Mouse (Mus musculus) neural tube, embryonic 15.5 days (tissue): ENCODE data around the gene Asah2. TPM values are rescaled to one million over a fixed set of nuclear protein-coding genes. Genes with fewer than 3 reads are reported as not detected.
A peak's percentile ranks its signal among the peaks of the same experiment; 100 is the strongest.

Source experiments
- ATAC-seq: fragments of 200-750 bp; cut with Nextera tagmentation; 2 replicates; pipeline ENCODE4 v1.8.0; 2017; ENCODE audit warnings: mild to moderate bottlenecking, moderate TSS enrichment, moderate library complexity; ENCODE audit not compliant: low FRiP score
- H3K27ac ChIP-seq: fragments of 300-500 bp; sonication (generic); replicated peaks from 2 replicates; pipeline ENCODE4 v1.5.1; 2015; ENCODE audit warnings: mild to moderate bottlenecking, inconsistent platforms
- H3K27me3 ChIP-seq: fragments of 300-500 bp; sonication (generic); replicated peaks from 2 replicates; pipeline ENCODE4 v1.6.1; 2015; ENCODE audit warnings: inconsistent platforms
- H3K36me3 ChIP-seq: fragments of 300-500 bp; sonication (generic); 2 replicates; pipeline ENCODE4 v1.6.1; 2015; ENCODE audit warnings: inconsistent platforms
- H3K4me1 ChIP-seq: fragments of 300-500 bp; sonication (generic); 2 replicates; pipeline ENCODE4 v1.6.1; 2015; ENCODE audit warnings: inconsistent platforms
- H3K4me2 ChIP-seq: fragments of 300-500 bp; sonication (generic); 2 replicates; pipeline ENCODE4 v1.6.1; 2015; ENCODE audit warnings: inconsistent platforms, mild to moderate bottlenecking, moderate library complexity
- H3K4me3 ChIP-seq: fragments of 300-500 bp; sonication (generic); replicated peaks from 2 replicates; pipeline ENCODE4 v1.5.1; 2015; ENCODE audit warnings: mild to moderate bottlenecking, inconsistent platforms
- H3K9ac ChIP-seq: fragments of 300-500 bp; sonication (generic); replicated peaks from 2 replicates; pipeline ENCODE4 v1.6.1; 2015; ENCODE audit warnings: mild to moderate bottlenecking, inconsistent platforms
- H3K9me3 ChIP-seq: fragments of 300-500 bp; sonication (generic); replicated peaks from 2 replicates; pipeline ENCODE4 v1.6.1; 2016; ENCODE audit warnings: inconsistent platforms
- WGBS: fragments of 180-500 bp; shearing (Covaris S2); methylation state at CpG from one replicate; pipeline ENCODE4 v1.1.7; 2015; ENCODE audit warnings: mixed read lengths; 5-methylcytosine and 5-hydroxymethylcytosine counted together
- polyA plus RNA-seq: library from polyadenylated mRNA; unstranded; fragments of >200 nt; fragmentation: Nextera tagmentation; extraction: Ambion mirVana; gene quantifications from 2 replicates; pipeline ENCODE4 v1.2.1, GENCODE M21; 2015

Gene Asah2
- polyA plus RNA-seq, 1 experiment from 2014 or later = 1.1 TPM

DNA sequence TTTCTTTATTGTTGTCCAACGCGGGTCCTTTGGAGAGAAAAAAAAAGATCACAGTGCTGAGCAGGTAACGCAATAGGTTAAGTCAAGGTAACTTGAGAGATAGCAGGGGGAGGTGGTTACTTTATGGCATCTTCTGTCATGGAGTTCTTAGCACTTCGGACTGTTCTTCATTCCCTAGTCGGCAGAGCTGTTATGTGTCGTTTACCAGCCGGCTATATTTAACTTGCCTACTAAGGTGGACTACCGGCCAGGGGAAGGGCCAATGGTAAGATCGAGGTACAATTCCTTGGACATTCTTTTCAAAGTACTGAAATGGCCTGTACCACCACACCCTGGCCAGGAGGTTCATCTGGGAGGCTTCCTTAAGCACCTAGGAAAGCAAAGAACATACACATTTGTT, 16.1 kb upstream of the Asah2 start:
- 89% methylated on average over 9 of the region's 9 CpGs for WGBS
- Histone ChIP-seq H3K4me3 (no peak overlapping the region), H3K9ac (no peak overlapping the region), H3K4me2 (no peak overlapping the region), H3K4me1 (no peaks in the 10 kb centered on the region), H3K27ac (no peak overlapping the region), H3K36me3 (no peaks in the 10 kb centered on the region), H3K9me3 (no peaks in the 10 kb centered on the region), H3K27me3 (no peaks in the 10 kb centered on the region)
- ATAC-seq = no peak

DNA sequence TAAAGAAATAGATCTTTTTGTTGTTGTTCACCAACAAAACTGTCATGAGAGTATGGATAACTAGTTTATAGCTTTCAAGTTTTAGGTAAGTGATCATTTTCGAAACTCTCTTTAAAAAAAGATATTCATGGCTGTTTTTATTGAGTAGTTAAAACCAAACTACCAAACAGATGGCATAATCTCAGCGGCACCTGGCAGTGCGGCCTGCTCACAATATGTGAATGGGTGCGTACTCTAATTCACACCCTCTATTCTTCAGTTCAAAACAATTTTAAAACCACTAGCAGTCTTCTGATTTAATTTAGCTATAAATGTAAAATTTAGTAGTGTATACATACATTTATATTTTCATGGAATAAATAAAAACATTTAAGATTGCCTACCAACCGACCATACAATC, 15.2 kb upstream of the Asah2 start:
- no peak overlapping the region for H3K4me3 ChIP-seq
- no peak overlapping the region for H3K27ac ChIP-seq
- H3K4me2 ChIP-seq = no peak overlapping the region
- no peaks in the 10 kb centered on the region for H3K4me1 ChIP-seq
- H3K9me3 ChIP-seq = no peaks in the 10 kb centered on the region
- H3K27me3 ChIP-seq = no peaks in the 10 kb centered on the region
- no peaks in the 10 kb centered on the region for H3K36me3 ChIP-seq
- WGBS = 80% methylated on average over 5 of the region's 5 CpGs
- H3K9ac ChIP-seq = no peak overlapping the region
- no peak for ATAC-seq

DNA sequence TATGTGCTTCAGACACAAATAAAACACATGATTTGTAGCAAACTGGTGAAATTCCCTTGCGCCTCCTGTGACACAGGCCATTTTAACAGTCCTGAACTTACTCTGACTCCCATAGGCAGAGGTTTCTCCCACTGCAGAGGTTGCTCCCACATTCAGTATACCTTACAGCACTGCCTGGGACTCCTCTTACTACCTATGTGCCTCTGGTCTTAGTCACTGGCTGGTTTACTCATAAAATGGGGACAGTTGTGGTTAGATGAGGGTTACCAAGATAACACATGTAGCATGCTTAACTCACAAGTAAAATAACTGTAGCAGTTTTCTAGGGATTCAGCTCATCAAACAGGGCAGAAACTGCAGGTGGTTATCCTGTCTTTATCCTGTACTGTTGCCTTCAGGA, 12.8 kb upstream of the Asah2 start:
- Histone ChIP-seq H3K27me3 (no peaks in the 10 kb centered on the region), H3K4me2 (no peak overlapping the region), H3K9ac (no peak overlapping the region), H3K4me1 (no peaks in the 10 kb centered on the region), H3K27ac (no peak overlapping the region), H3K36me3 (no peaks in the 10 kb centered on the region), H3K9me3 (no peaks in the 10 kb centered on the region), H3K4me3 (no peak overlapping the region)
- no peak for ATAC-seq
- WGBS = 100% methylated on average over 1 of the region's 1 CpGs

DNA sequence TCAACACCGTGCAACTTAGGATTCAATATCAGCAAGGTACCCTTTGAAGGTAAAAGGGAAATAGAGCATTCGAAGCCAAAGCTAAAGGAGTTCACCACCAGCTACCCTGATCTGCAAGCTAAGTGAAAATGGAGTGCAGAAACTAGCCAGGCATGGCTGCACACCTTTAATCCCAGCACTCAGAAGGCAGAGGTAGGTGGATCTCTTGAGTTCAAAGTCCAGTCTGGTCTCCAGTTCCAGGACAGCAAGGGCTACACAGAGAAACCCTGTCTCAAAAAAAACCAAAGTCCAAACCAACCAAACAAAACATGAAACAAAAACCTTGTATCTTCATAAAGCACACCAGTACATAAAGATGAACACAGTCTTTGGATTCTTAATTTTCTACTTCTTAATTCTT, 11.7 kb upstream of the Asah2 start:
- H3K4me2 ChIP-seq = no peak overlapping the region
- H3K36me3 ChIP-seq = no peaks in the 10 kb centered on the region
- no peaks in the 10 kb centered on the region for H3K27me3 ChIP-seq
- ATAC-seq = no peak
- no peaks in the 10 kb centered on the region for H3K9me3 ChIP-seq
- H3K9ac ChIP-seq = no peak overlapping the region
- H3K4me3 ChIP-seq = no peak overlapping the region
- no peak overlapping the region for H3K27ac ChIP-seq
- WGBS = 93% methylated on average over 2 of the region's 2 CpGs
- no peaks in the 10 kb centered on the region for H3K4me1 ChIP-seq

DNA sequence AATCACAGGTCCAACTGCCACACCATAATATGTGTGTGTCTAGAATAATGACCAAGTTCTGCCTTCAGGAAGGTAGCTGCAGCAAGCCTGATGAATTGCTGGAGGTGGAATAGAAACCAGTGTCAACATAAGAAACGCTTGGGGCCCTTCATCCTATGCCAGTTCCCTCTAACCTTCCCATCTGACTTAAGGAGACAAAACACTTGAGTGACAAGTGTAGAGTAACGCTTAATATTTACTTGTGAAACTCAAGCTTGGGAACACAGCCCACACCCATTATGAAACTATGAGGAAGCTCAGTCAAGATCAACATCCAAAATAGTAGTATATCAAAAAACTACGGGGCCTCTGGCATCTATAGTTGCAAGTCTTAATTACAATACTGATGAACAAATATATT, 10.5 kb upstream of the Asah2 start:
- no peak overlapping the region for H3K27ac ChIP-seq
- H3K27me3 ChIP-seq = no peaks in the 10 kb centered on the region
- no peaks in the 10 kb centered on the region for H3K4me1 ChIP-seq
- H3K9ac ChIP-seq = no peak overlapping the region
- no peak for ATAC-seq
- H3K9me3 ChIP-seq = no peaks in the 10 kb centered on the region
- no peak overlapping the region for H3K4me3 ChIP-seq
- 93% methylated on average over 3 of the region's 3 CpGs for WGBS
- H3K4me2 ChIP-seq = no peak overlapping the region
- H3K36me3 ChIP-seq = no peaks in the 10 kb centered on the region

- WGBS = 88% methylated on average over 6 of the region's 6 CpGs
These were observed 9.5 kb upstream of the Asah2 start for GRCm38 (mm10) chr19:32117484-32118018.

GRCm38 (mm10) chr19:32111866-32112790, 4.1 kb upstream of the Asah2 start:
- H3K36me3 ChIP-seq = no peaks in the 10 kb centered on the region
- no peaks in the 10 kb centered on the region for H3K27me3 ChIP-seq
- H3K9me3 ChIP-seq = no peaks in the 10 kb centered on the region
- no peaks in the 10 kb centered on the region for H3K4me1 ChIP-seq
- no peak overlapping the region for H3K4me3 ChIP-seq
- no peak overlapping the region for H3K9ac ChIP-seq
- 90% methylated on average over 8 of the region's 8 CpGs for WGBS
- no peak overlapping the region for H3K4me2 ChIP-seq
- no peak overlapping the region for H3K27ac ChIP-seq
- ATAC-seq = no peak

More at GRCm38 (mm10) chr19:32117484-32118018, 9.5 kb upstream of the Asah2 start:
- H3K4me1 ChIP-seq = no peaks in the 10 kb centered on the region
- ATAC-seq = no peak
- no peak overlapping the region for H3K4me2 ChIP-seq
- no peaks in the 10 kb centered on the region for H3K9me3 ChIP-seq
- no peak overlapping the region for H3K9ac ChIP-seq
- H3K4me3 ChIP-seq = no peak overlapping the region
- no peaks in the 10 kb centered on the region for H3K27me3 ChIP-seq
- H3K27ac ChIP-seq = no peak overlapping the region
- H3K36me3 ChIP-seq = no peaks in the 10 kb centered on the region

- Histone ChIP-seq H3K27ac (no peak overlapping the region), H3K4me1 (peaks cover 12% of the 10 kb centered on the region; the same call in 1 of the 2 replicates), H3K36me3 (no peaks in the 10 kb centered on the region), H3K27me3 (no peaks in the 10 kb centered on the region), H3K4me3 (no peak overlapping the region), H3K4me2 (no peak overlapping the region), H3K9ac (no peak overlapping the region), H3K9me3 (no peaks in the 10 kb centered on the region)
- ATAC-seq = no peak
- 97% methylated on average over 2 of the region's 2 CpGs for WGBS
These were observed 1.3 kb downstream of the Asah2 start for GRCm38 (mm10) chr19:32106750-32107149.

DNA sequence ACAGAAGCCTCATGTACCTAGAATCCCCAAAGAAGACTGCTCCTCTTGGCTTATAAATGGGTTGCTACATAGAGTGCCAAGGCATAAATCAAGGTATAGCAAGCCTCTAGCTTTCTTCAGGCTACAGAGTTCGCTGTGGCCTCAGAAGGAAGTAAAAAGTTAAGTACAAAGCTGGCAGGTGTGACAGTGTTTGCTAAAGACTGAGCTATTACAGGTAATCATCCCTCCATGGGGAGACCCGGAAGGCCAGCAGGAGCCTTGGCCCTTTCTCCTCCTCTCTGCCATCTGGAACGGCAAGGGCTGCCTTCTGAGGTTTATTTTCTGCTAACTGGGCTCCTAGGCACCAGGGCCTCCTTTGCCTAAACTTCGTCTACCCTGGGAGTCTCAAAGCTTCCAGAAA, 3.8 kb downstream of the Asah2 start:
- WGBS = 66% methylated on average over 4 of the region's 4 CpGs
- Histone ChIP-seq H3K9me3 (no peaks in the 10 kb centered on the region), H3K27ac (no peak overlapping the region), H3K4me3 (no peak overlapping the region), H3K4me1 (peaks cover 12% of the 10 kb centered on the region; the same call in 1 of the 2 replicates), H3K36me3 (no peaks in the 10 kb centered on the region), H3K4me2 (no peak overlapping the region), H3K27me3 (no peaks in the 10 kb centered on the region), H3K9ac (no peak overlapping the region)
- ATAC-seq = no peak

DNA sequence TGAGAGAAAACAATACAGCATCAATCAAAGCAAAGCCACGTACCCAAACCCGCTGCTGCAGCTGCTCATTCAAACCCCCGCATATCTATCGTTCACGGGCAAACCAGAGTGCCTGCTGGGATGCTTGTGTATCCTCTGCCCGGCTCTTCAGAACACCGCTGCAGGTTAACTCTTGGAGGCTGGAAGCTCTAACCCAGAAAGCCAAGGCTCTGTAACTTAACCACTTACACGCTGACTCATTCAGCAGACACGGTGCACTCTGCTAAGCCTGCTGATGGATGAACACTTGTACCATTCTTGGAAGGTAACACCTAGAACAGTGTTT, 5.1 kb downstream of the Asah2 start:
- ATAC-seq = peak; percentile 83
- Histone ChIP-seq H3K27me3 (no peaks in the 10 kb centered on the region), H3K4me1 (peaks cover 12% of the 10 kb centered on the region; the same call in 1 of the 2 replicates), H3K9me3 (no peaks in the 10 kb centered on the region), H3K4me2 (peak overlapping the region; percentile 60), H3K27ac (peak overlapping the region; percentile 75), H3K9ac (peak overlapping the region; percentile 53), H3K4me3 (peak overlapping the region; percentile 43), H3K36me3 (no peaks in the 10 kb centered on the region)
- 4% methylated on average over 9 of the region's 9 CpGs for WGBS

- no peaks in the 10 kb centered on the region for H3K9me3 ChIP-seq
- peaks cover 12% of the 10 kb centered on the region; the same call in 1 of the 2 replicates for H3K4me1 ChIP-seq
- no peaks in the 10 kb centered on the region for H3K27me3 ChIP-seq
- peak overlapping the region; percentile 60 for H3K4me2 ChIP-seq
- H3K27ac ChIP-seq = peak overlapping the region; percentile 75
- H3K9ac ChIP-seq = peak overlapping the region; percentile 53
- H3K4me3 ChIP-seq = peak overlapping the region; percentile 43
- peak; percentile 69; the same call in 1 of the 2 replicates for ATAC-seq
- WGBS = 15% methylated on average over 18 of the region's 18 CpGs
- H3K36me3 ChIP-seq = no peaks in the 10 kb centered on the region
These were observed 5.6 kb downstream of the Asah2 start for GRCm38 (mm10) chr19:32102294-32102975.

DNA sequence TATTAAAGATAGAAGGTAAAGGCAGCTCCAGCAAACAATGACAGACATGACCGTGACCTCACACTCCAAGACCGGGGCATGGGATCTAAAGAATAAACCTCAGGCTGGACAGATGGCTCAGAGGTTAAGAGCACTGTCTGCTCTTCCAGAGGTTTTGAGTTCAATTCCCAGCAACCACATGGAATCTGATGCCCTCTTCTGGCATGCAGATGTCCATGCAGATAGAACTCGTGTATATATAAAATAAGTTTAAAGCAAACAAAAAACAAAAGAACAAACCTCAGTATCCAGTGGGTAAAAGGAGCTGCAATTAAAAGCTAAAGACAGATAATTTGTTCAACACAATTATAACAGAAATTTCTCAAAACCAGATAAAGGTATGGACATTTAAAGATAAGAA, 9.4 kb downstream of the Asah2 start:
- Histone ChIP-seq H3K36me3 (no peaks in the 10 kb centered on the region), H3K27ac (no peak overlapping the region), H3K4me2 (no peak overlapping the region), H3K9ac (no peak overlapping the region), H3K27me3 (no peaks in the 10 kb centered on the region), H3K4me1 (peaks cover 12% of the 10 kb centered on the region; the same call in 1 of the 2 replicates), H3K4me3 (no peak overlapping the region), H3K9me3 (no peaks in the 10 kb centered on the region)
- 82% methylated on average over 3 of the region's 3 CpGs for WGBS
- ATAC-seq = no peak
